Mouse (Mus musculus) heart, adult 2 months (tissue): Measurements from ENCODE around the gene Syngr3. TPM values are rescaled to one million over a fixed set of nuclear protein-coding genes. Genes with fewer than 3 reads are reported as not detected.

Experiments used
- DNase-seq, 2 experiments: peaks; one replicate each; pipeline ENCODE4 v3.0.0; 2021
- H3K27ac ChIP-seq: fragments of 200-600 bp; 2 replicates; pipeline ENCODE4 v1.8.1; 2022
- H3K27me3 ChIP-seq: fragments of 200-500 bp; 2 replicates; pipeline ENCODE4 v1.6.1; 2012; ENCODE audit warnings: mild to moderate bottlenecking, low read length, inconsistent platforms, mixed read lengths; ENCODE audit not compliant: control insufficient read depth, insufficient read depth
- H3K36me3 ChIP-seq: fragments of 200-500 bp; 2 replicates; pipeline ENCODE4 v1.6.1; 2012; ENCODE audit warnings: low read length, inconsistent platforms; ENCODE audit not compliant: control insufficient read depth, insufficient read depth
- H3K4me1 ChIP-seq: fragments of 200-500 bp; 2 replicates; pipeline ENCODE4 v1.6.1; 2011; ENCODE audit warnings: low read length; ENCODE audit not compliant: control insufficient read depth, insufficient read depth
- H3K4me3 ChIP-seq: fragments of 200-600 bp; 2 replicates; pipeline ENCODE4 v1.8.1; 2022
- H3K79me2 ChIP-seq: fragments of 200-500 bp; replicated peaks from 2 replicates; pipeline ENCODE4 v1.6.1; 2012; ENCODE audit warnings: mild to moderate bottlenecking, inconsistent platforms, low read length, moderate library complexity, mixed read lengths; ENCODE audit not compliant: control insufficient read depth, insufficient read depth
- H3K9ac ChIP-seq: fragments of 200-500 bp; 2 replicates; pipeline ENCODE4 v1.6.1; 2012; ENCODE audit warnings: low read depth, mild to moderate bottlenecking, control low read depth, inconsistent platforms, low read length, mixed read lengths
- CTCF ChIP-seq: fragments of 200-600 bp; IDR thresholded peaks from 2 replicates; pipeline ENCODE4 v1.8.1; 2022; ENCODE audit warnings: antibody characterized with exemption, mild to moderate bottlenecking, moderate library complexity
- EP300 ChIP-seq: fragments of 200-500 bp; IDR thresholded peaks from 2 replicates; pipeline ENCODE4 v1.6.1; 2011; ENCODE audit warnings: low read depth, low read length, control low read depth; ENCODE audit not compliant: insufficient read depth
- POLR2A ChIP-seq: fragments of 200-500 bp; IDR thresholded peaks from 2 replicates; pipeline ENCODE4 v1.6.1; 2011; ENCODE audit warnings: mild to moderate bottlenecking, low read depth, low read length, control low read depth; ENCODE audit not compliant: insufficient read depth
- WGBS: fragments of 180-500 bp; shearing (Covaris S2); methylation state at CpG from one replicate; pipeline ENCODE4 v1.1.7; 2018; 5-methylcytosine and 5-hydroxymethylcytosine counted together
- intact Hi-C: fragments of 180-260 bp; cut with DNase I; formaldehyde crosslinking; loops from one replicate; pipeline ENCODE4 v1.15.1; 2025
- polyA plus RNA-seq: library from polyadenylated mRNA; depleted of rRNA; stranded (reverse); fragments of >200 nt; gene quantifications from 2 replicates; pipeline ENCODE4 v1.2.3, GENCODE M21; 2012
- total RNA-seq, 2 experiments: library from RNA; stranded (reverse); gene quantifications; 2 replicates each; pipeline ENCODE4 v1.2.3; 2021

Gene Syngr3
- total and polyA plus RNA-seq, 3 experiments, result 0.16 to 0.43 (median 0.30) TPM

DNA sequence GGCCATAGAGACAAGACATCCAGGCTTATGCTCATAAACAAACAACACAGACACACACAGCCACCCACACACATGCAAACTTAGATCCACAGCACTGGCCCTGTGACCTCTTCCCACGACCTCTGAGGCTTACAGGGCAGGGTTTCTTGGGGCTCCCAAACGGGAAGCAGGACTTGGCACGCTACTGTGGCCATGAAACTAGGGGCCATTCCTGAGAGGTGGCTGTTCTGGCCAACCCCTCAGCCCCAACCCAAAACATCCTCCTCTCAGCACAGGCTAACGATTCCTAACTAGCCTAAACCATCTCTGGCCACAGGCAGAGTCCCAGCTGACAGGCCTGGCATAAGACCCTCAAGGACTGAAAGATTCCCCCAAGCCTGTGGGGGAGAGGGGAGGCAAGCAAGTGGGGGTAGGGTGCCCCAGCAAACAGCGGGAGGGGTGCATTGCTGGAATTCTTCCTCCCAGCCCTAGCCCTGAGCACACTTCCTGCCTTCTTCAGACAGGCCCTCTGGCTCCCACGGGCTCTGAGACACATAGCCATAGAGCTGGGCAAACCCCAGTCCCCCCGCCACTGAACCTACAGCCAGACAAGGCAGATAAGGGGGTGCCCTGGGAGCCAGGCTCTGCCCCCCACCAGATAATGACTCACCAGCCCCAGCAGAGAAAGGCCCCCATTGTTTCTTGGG is 45.6 kb downstream of the Syngr3 start:
- Histone ChIP-seq H3K27me3 (no peaks in the 10 kb centered on the region), H3K4me3 (peak overlapping the region; percentile 68), H3K79me2 (peaks cover 2% of the 10 kb centered on the region), H3K9ac (peak overlapping the region; percentile 81), H3K4me1 (peaks cover 12% of the 10 kb centered on the region), H3K27ac (peak overlapping the region; percentile 99), H3K36me3 (peaks cover 10% of the 10 kb centered on the region)
- peak; percentile 62 to 65 for DNase-seq
- intact Hi-C loops, result loop anchor here (10.0 kb wide), 1 partner anchor 431 kb away; no protein-coding TSS in a partner anchor
- 37% methylated on average over 7 of the region's 7 CpGs for WGBS
- TF ChIP-seq EP300, result no peak
- TF ChIP-seq CTCF, result no peak

DNA sequence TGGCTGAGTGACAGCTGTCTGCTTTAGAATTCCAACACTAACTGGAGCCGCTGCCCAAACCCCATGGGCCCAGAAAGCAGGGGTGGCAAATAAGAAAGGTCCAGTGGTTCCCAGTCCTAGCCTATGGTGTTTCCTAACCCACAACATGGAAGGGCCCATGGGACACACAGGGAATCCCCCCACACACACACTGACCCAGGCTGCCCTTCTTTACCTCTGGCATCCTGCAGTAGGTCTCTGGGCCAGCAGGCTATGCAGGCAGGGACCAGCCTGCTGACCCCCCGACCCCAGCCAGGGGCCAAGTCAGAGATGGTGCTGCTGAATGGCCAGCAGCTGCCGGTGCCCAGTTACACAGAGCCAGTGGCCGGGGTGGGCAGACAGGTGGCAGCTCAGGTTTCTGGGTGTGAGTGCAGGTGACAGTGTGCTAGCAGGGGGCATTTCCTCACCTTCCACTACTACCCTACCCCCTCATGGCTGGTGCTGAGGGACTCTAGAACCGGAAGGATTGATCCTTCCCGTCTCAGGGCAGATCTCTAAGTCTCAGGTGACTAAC is 46.9 kb downstream of the Syngr3 start:
- intact Hi-C loops, result loop anchor here (10.0 kb wide), 1 partner anchor 432 kb away; no protein-coding TSS in a partner anchor
- H3K27ac ChIP-seq, result peak overlapping the region; percentile 99
- peak overlapping the region; percentile 81 for H3K9ac ChIP-seq
- WGBS, result 55% methylated on average over 6 of the region's 6 CpGs
- H3K79me2 ChIP-seq, result peaks cover 2% of the 10 kb centered on the region; the same call in 1 of the 2 replicates
- H3K27me3 ChIP-seq, result no peaks in the 10 kb centered on the region
- H3K4me3 ChIP-seq, result peak overlapping the region; percentile 68
- H3K36me3 ChIP-seq, result peaks cover 12% of the 10 kb centered on the region
- DNase-seq, result no peak
- peaks cover 17% of the 10 kb centered on the region for H3K4me1 ChIP-seq
- no peak for TF ChIP-seq EP300
- no peak for TF ChIP-seq POLR2A
- no peak for TF ChIP-seq CTCF

DNA sequence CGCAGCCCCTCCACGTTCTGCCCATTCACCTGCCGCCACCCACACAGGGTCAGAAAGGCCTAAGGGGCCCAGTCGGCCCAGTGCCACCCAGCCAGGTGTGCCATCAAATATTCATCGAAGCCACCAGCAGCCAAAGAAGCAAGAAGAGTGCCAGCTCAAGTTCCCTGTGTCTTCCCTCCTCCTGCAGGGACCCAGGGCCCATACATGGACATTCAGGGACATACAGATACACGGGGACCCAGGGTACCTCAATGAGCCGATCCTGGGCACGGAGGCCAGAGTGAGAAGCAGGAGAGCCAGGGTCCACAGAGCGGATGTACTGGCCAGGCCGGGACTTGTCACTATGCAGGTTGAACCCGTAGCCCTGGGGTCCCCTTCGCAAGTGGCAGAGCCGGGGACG is 47.8 kb downstream of the Syngr3 start:
- H3K9ac ChIP-seq, result peak overlapping the region; percentile 81
- peak overlapping the region; percentile 99 for H3K27ac ChIP-seq
- H3K4me3 ChIP-seq, result peak overlapping the region; percentile 68
- peaks cover 12% of the 10 kb centered on the region for H3K36me3 ChIP-seq
- H3K79me2 ChIP-seq, result peaks cover 2% of the 10 kb centered on the region; the same call in 1 of the 2 replicates
- intact Hi-C loops, result loop anchor here (10.0 kb wide), 1 partner anchor 433 kb away; no protein-coding TSS in a partner anchor
- H3K4me1 ChIP-seq, result peaks cover 17% of the 10 kb centered on the region
- TF ChIP-seq POLR2A (no peak), CTCF (no peak), EP300 (no peak)
- DNase-seq, result no peak
- WGBS, result 70% methylated on average over 14 of the region's 14 CpGs
- no peaks in the 10 kb centered on the region for H3K27me3 ChIP-seq

DNA sequence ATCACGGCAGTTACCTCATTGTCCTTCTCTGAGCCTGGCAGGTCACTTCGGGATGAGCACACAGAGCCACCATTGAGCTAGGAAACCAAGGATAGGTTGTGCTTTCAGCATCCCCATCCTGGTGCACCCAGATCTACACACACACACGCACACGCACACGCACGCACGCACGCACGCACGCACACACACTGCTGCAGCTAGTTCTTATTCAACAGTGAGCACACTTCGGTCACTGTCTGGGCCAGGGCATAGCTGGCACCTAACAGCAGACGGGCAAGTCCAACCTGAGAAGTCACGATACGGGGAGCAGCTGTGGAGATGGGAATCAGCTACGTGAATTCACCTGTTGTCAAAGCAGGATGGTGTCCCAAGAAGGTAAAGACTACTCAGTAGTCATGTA is 49.2 kb downstream of the Syngr3 start:
- TF ChIP-seq EP300 (no peak), POLR2A (no peak), CTCF (no peak)
- no peak for DNase-seq
- WGBS, result 92% methylated on average over 15 of the region's 15 CpGs
- intact Hi-C loops, result loop anchor here (10.0 kb wide), 1 partner anchor 434 kb away; no protein-coding TSS in a partner anchor
- no peaks in the 10 kb centered on the region for H3K27me3 ChIP-seq
- no peak overlapping the region for H3K4me3 ChIP-seq
- peak overlapping the region; percentile 44 for H3K27ac ChIP-seq
- H3K79me2 ChIP-seq, result peaks cover 2% of the 10 kb centered on the region; the same call in 1 of the 2 replicates
- no peak overlapping the region for H3K9ac ChIP-seq
- peaks cover 20% of the 10 kb centered on the region for H3K4me1 ChIP-seq
- H3K36me3 ChIP-seq, result peaks cover 12% of the 10 kb centered on the region

DNA sequence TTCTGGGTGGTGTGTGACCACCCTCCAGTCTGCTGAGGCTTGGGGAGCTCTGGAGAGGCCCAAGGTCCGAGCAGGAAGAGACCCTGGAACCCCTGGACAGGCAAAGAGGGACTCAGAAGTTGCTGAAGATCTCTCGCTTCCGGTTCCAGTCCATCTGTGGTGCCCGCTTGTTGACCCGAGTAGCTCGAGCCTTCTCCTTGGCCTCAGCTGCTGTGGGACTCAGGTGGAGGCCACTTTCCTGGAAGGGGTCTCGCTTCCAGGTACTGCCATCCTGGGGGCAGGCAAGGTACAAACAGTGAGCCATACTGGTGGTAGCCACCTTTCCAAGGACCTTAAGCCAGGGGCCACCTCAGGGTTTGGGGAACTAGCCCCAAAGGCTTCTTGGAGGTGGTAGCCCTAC is 49.6 kb downstream of the Syngr3 start:
- Histone ChIP-seq H3K36me3 (peaks cover 12% of the 10 kb centered on the region), H3K27me3 (no peaks in the 10 kb centered on the region), H3K4me1 (peaks cover 21% of the 10 kb centered on the region), H3K4me3 (no peak overlapping the region; the same call in 1 of the 2 replicates), H3K9ac (no peak overlapping the region), H3K79me2 (peaks cover 2% of the 10 kb centered on the region; the same call in 1 of the 2 replicates), H3K27ac (peak overlapping the region; percentile 44)
- TF ChIP-seq CTCF (no peak), EP300 (no peak), POLR2A (no peak)
- 81% methylated on average over 7 of the region's 7 CpGs for WGBS
- DNase-seq, result no peak
- intact Hi-C loops, result loop anchor here (10.0 kb wide), 1 partner anchor 435 kb away; no protein-coding TSS in a partner anchor

DNA sequence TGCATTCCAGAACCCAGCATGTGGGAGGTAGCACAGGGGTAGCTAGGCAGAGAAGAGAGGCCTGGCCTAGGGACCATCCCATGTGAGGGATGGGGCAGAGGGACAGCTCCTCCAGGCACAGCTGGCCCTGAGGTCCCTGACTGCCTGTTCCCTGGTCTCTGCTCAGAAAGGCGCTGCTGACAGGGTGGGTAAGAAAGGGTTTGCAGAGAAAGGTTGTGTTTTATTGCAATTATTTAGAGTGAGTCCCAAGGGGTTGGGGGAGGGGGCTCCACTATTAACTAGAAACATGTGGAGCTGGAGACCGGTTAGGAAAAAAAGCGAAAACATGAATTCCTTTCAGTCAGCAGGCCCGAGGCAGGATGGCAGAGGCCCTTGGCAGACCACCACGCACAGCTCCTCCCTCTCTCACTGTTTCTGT is 50.2 kb downstream of the Syngr3 start:
- TF ChIP-seq CTCF, result no peak
- TF ChIP-seq POLR2A, result no peak
- no peak for TF ChIP-seq EP300
- no peak for DNase-seq
- Histone ChIP-seq H3K4me3 (no peak overlapping the region; the same call in 1 of the 2 replicates), H3K27ac (peak overlapping the region; percentile 44), H3K9ac (no peak overlapping the region), H3K79me2 (peaks cover 2% of the 10 kb centered on the region; the same call in 1 of the 2 replicates), H3K4me1 (peaks cover 24% of the 10 kb centered on the region), H3K36me3 (peaks cover 12% of the 10 kb centered on the region), H3K27me3 (no peaks in the 10 kb centered on the region)
- intact Hi-C loops, result no loop called here
- WGBS, result 59% methylated on average over 5 of the region's 5 CpGs
